Mouse (Mus musculus) forebrain, embryonic 13.5 days (tissue): Measurements from ENCODE around the gene Gtf2f2. TPM values are rescaled to one million over a fixed set of nuclear protein-coding genes. Genes with fewer than 3 reads are reported as not detected.

ENCODE experiments used
- ATAC-seq: fragments of 200-750 bp; cut with Nextera tagmentation; 2 replicates; pipeline ENCODE4 v1.8.0; 2017
- H3K27ac ChIP-seq: fragments of 300-500 bp; sonication (generic); 2 replicates; pipeline ENCODE4 v1.5.1; 2015; ENCODE audit warnings: inconsistent platforms, mild to moderate bottlenecking, moderate library complexity
- H3K27me3 ChIP-seq: fragments of 300-500 bp; sonication (generic); 2 replicates; pipeline ENCODE4 v1.6.1; 2015; ENCODE audit warnings: mild to moderate bottlenecking, inconsistent platforms
- H3K36me3 ChIP-seq: fragments of 300-500 bp; sonication (generic); 2 replicates; pipeline ENCODE4 v1.6.1; 2015; ENCODE audit warnings: mild to moderate bottlenecking, inconsistent platforms; ENCODE audit not compliant: poor library complexity, severe bottlenecking
- H3K4me1 ChIP-seq: fragments of 300-500 bp; sonication (generic); 2 replicates; pipeline ENCODE4 v1.6.1; 2015; ENCODE audit warnings: inconsistent platforms
- H3K4me2 ChIP-seq: fragments of 300-500 bp; sonication (generic); 2 replicates; pipeline ENCODE4 v1.6.1; 2015; ENCODE audit warnings: inconsistent platforms, mild to moderate bottlenecking, moderate library complexity
- H3K4me3 ChIP-seq: fragments of 300-500 bp; sonication (generic); 2 replicates; pipeline ENCODE4 v1.5.1; 2015; ENCODE audit warnings: mild to moderate bottlenecking, inconsistent platforms
- H3K9ac ChIP-seq: fragments of 300-500 bp; sonication (generic); 2 replicates; pipeline ENCODE4 v1.6.1; 2015; ENCODE audit warnings: mild to moderate bottlenecking, inconsistent platforms
- H3K9me3 ChIP-seq: fragments of 300-500 bp; sonication (generic); replicated peaks from 2 replicates; pipeline ENCODE4 v1.6.1; 2016; ENCODE audit warnings: inconsistent platforms
- WGBS: fragments of 180-500 bp; shearing (Covaris S2); methylation state at CpG from one replicate; pipeline ENCODE4 v1.1.7; 2015; 5-methylcytosine and 5-hydroxymethylcytosine counted together
- polyA plus RNA-seq: library from polyadenylated mRNA; unstranded; fragments of >200 nt; fragmentation: Nextera tagmentation; extraction: Ambion mirVana; gene quantifications from 2 replicates; pipeline ENCODE4 v1.2.1, GENCODE M21; 2015

The Gtf2f2 gene
- polyA plus RNA-seq, 1 experiment from 2014 or later, result 56.5 TPM

- H3K36me3 ChIP-seq, result no peaks in the 10 kb centered on the region
- peak overlapping the region; percentile 62 for H3K27ac ChIP-seq
- H3K27me3 ChIP-seq, result no peaks in the 10 kb centered on the region
- peaks cover 22% of the 10 kb centered on the region for H3K4me1 ChIP-seq
- no peak overlapping the region for H3K9ac ChIP-seq
- no peak for ATAC-seq
- H3K9me3 ChIP-seq, result peaks cover 6% of the 10 kb centered on the region; the same call in 1 of the 2 replicates
- H3K4me3 ChIP-seq, result no peak overlapping the region
- H3K4me2 ChIP-seq, result no peak overlapping the region
- WGBS, result 27% methylated on average over 7 of the region's 7 CpGs
These were observed 10.5 kb upstream of the Gtf2f2 start for GRCm38 (mm10) chr14:76020927-76021719.

DNA sequence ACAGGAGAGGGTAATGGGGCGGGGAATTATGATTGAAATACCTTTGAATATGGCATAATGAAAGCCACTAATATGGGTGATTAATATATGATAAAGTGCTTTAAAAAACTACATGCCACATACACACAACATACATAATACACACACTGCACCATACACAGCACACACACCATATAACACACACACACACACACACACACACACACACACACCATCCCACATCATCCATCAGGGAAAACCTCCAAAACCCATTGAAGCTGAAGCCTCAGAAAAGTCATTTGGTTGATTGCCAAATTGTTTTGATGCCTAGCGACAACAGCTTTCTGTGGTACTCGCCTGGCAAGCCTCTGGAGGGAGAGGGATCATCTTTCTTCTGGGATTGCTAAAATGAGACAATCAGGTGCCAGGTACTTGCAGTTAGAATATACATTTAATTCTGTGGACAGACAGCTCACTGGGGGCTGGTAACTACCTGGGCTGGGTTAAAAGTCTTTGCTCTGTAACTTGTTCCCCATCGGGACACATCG, 9.7 kb upstream of the Gtf2f2 start:
- peaks cover 6% of the 10 kb centered on the region; the same call in 1 of the 2 replicates for H3K9me3 ChIP-seq
- H3K9ac ChIP-seq, result no peak overlapping the region
- H3K4me3 ChIP-seq, result no peak overlapping the region
- 71% methylated on average over 5 of the region's 5 CpGs for WGBS
- H3K4me2 ChIP-seq, result no peak overlapping the region
- ATAC-seq, result no peak
- H3K4me1 ChIP-seq, result peaks cover 17% of the 10 kb centered on the region
- no peaks in the 10 kb centered on the region for H3K36me3 ChIP-seq
- no peaks in the 10 kb centered on the region for H3K27me3 ChIP-seq
- H3K27ac ChIP-seq, result peak overlapping the region; percentile 62

DNA sequence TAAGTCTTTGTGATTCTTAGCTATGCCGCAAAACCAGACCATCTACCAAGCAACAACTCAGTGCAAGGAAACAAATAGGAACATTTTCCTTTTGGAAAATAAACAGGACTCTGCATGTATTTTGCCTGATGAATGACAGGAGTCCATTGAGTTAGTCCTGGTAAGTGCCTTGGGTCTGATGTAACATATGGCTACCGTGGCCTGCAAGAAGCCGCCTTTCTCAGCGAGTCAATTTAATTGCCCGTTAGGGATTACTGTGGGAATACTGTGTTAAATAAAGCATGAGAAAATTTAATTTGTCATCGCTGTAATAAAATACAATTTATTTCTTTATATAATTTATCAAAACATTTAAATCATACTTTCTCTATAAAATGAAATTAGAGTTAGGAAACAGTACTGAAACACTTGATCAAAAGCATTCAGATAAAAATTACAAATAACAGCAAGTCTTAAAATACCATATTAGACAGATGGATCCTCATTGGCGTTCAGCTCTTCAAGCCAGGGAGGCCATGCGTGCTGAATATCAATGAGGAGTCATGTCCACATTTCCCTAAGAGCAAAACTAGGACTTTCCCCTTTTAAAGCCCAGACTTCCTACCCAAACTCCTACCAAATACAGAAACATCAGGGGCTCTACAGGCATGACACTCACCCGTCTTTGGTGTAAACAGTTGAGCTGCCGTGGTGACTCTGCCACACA, 7.3 kb upstream of the Gtf2f2 start:
- no peaks in the 10 kb centered on the region for H3K27me3 ChIP-seq
- H3K9me3 ChIP-seq, result peaks cover 6% of the 10 kb centered on the region; the same call in 1 of the 2 replicates
- no peak overlapping the region for H3K4me3 ChIP-seq
- no peaks in the 10 kb centered on the region for H3K36me3 ChIP-seq
- peaks cover 17% of the 10 kb centered on the region for H3K4me1 ChIP-seq
- 48% methylated on average over 10 of the region's 10 CpGs for WGBS
- peak; percentile 58 for ATAC-seq
- peak overlapping the region; percentile 75 for H3K27ac ChIP-seq
- H3K9ac ChIP-seq, result no peak overlapping the region
- no peak overlapping the region for H3K4me2 ChIP-seq

- no peak overlapping the region for H3K4me2 ChIP-seq
- no peak for ATAC-seq
- H3K36me3 ChIP-seq, result no peaks in the 10 kb centered on the region
- no peak overlapping the region for H3K4me3 ChIP-seq
- no peak overlapping the region for H3K9ac ChIP-seq
- H3K27ac ChIP-seq, result no peak overlapping the region
- H3K27me3 ChIP-seq, result no peaks in the 10 kb centered on the region
- 50% methylated on average over 2 of the region's 2 CpGs for WGBS
- H3K4me1 ChIP-seq, result peaks cover 14% of the 10 kb centered on the region
- peaks cover 1% of the 10 kb centered on the region; the same call in 1 of the 2 replicates for H3K9me3 ChIP-seq
These were observed 3.7 kb upstream of the Gtf2f2 start for GRCm38 (mm10) chr14:76014331-76014730.

DNA sequence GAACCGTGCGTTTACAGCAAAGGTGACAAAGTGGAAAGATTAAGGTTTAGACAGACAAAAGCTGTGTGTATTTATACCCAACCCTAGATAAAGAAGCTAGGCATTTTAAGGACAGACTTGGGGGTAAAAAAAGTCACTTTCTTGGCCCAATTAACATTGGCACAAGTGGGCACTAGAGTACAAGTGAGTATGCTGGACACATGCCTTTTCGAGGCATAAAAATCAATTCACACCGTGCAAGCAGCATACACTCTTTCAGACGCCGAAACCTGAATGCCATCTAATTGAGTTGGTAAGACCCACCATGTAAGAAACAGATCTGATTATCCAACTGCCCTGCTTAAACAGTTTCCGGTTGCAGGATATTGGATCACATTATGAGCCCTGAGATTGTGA, 395 bp upstream of the Gtf2f2 start:
- H3K27ac ChIP-seq, result no peak overlapping the region
- peak overlapping the region; percentile 17; the same call in 1 of the 2 replicates for H3K9ac ChIP-seq

DNA sequence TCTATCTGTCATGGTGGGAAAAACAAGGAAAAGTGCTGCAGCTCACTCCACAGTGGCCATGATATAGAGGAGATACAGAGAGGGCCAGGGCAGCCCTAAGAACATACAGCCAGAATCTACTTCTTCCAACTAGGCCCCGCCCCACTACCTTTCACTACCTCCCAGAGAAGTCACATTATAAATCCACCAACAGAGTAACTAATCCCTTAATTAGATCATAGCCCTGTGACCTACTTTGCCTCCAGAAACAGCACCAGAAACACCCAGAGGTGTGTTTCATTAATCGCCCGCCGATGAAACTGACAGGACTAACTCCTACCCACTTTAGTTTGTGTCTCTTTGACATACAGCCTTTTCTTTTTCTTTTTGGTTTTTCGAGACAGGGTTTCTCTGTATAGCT, 1.5 kb downstream of the Gtf2f2 start:
- peak overlapping the region; percentile 84 for H3K4me2 ChIP-seq
- no peak for ATAC-seq
- no peaks in the 10 kb centered on the region for H3K27me3 ChIP-seq
- no peaks in the 10 kb centered on the region for H3K9me3 ChIP-seq
- peaks cover 4% of the 10 kb centered on the region; the same call in 1 of the 2 replicates for H3K36me3 ChIP-seq
- H3K4me3 ChIP-seq, result peak overlapping the region; percentile 87
- 0 out of 2 replicates have a peak overlapping the region, but pooled peaks have one; percentile 85 for H3K9ac ChIP-seq
- no peak overlapping the region for H3K27ac ChIP-seq
- peaks cover 28% of the 10 kb centered on the region for H3K4me1 ChIP-seq
- WGBS, result 76% methylated on average over 5 of the region's 5 CpGs

More for the DNA sequence above, 395 bp upstream of the Gtf2f2 start:
- H3K4me3 ChIP-seq, result peak overlapping the region; percentile 87
- WGBS, result 29% methylated on average over 7 of the region's 7 CpGs
- H3K4me1 ChIP-seq, result peaks cover 28% of the 10 kb centered on the region
- no peaks in the 10 kb centered on the region for H3K27me3 ChIP-seq
- peak; percentile 25 for ATAC-seq
- peak overlapping the region; percentile 84 for H3K4me2 ChIP-seq
- H3K36me3 ChIP-seq, result peaks cover 4% of the 10 kb centered on the region; the same call in 1 of the 2 replicates
- no peaks in the 10 kb centered on the region for H3K9me3 ChIP-seq

DNA sequence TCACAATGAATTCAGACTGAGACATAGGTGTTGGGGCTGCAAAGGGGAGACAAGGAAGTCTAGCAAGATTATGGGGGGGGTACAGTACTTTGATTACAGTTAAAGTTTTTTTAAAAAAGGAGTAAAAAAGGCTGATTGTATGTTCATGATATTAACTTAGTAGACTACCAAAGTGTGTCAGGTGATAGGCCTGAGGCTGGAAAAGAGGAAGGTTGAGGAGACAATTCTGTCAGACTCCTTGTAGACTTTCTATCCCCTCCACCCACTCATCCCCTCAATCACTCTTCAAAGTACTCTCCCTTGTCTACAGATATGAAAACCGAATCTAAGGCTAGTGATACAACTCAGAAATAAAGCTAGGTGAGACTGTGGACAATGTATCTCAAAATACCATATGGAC, 2.5 kb downstream of the Gtf2f2 start:
- H3K27ac ChIP-seq, result no peak overlapping the region
- H3K27me3 ChIP-seq, result no peaks in the 10 kb centered on the region
- H3K4me3 ChIP-seq, result no peak overlapping the region
- no peak overlapping the region for H3K4me2 ChIP-seq
- peaks cover 4% of the 10 kb centered on the region; the same call in 1 of the 2 replicates for H3K36me3 ChIP-seq
- WGBS, result 95% methylated on average over 1 of the region's 1 CpGs
- no peaks in the 10 kb centered on the region for H3K9me3 ChIP-seq
- no peak for ATAC-seq
- no peak overlapping the region for H3K9ac ChIP-seq
- H3K4me1 ChIP-seq, result peaks cover 28% of the 10 kb centered on the region

- no peak for ATAC-seq
- Histone ChIP-seq H3K4me2 (no peak overlapping the region), H3K27me3 (no peaks in the 10 kb centered on the region), H3K4me3 (no peak overlapping the region), H3K9ac (no peak overlapping the region), H3K36me3 (peaks cover 7% of the 10 kb centered on the region; the same call in 1 of the 2 replicates), H3K9me3 (no peaks in the 10 kb centered on the region), H3K27ac (no peak overlapping the region), H3K4me1 (peaks cover 20% of the 10 kb centered on the region)
- WGBS, result 82% methylated on average over 4 of the region's 4 CpGs
These were observed 5.7 kb downstream of the Gtf2f2 start for GRCm38 (mm10) chr14:76005011-76005410.

DNA sequence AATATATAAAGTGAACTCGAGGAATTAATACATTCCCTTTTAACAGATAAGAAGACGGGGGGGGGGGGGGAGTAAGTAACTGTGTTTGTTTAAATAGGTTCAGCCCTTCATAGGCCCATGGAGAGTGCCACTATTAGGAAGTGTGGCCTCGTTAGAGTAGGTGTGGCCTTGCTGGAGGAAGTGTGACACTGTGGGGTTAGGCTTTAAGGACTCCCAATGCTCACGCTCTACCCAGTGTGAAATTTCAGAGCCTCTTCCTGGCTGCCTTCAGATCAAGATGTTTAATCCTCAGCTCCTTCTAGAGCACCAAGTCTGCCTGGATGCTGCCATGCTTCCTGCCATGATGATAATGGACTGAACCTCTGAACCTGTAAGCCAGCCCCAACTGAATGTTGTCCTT, 8.9 kb downstream of the Gtf2f2 start:
- no peak for ATAC-seq
- H3K4me3 ChIP-seq, result no peak overlapping the region
- H3K9me3 ChIP-seq, result no peaks in the 10 kb centered on the region
- no peak overlapping the region for H3K9ac ChIP-seq
- H3K27me3 ChIP-seq, result no peaks in the 10 kb centered on the region
- H3K4me1 ChIP-seq, result no peaks in the 10 kb centered on the region
- no peak overlapping the region for H3K4me2 ChIP-seq
- 82% methylated on average over 4 of the region's 4 CpGs for WGBS
- H3K36me3 ChIP-seq, result peaks cover 5% of the 10 kb centered on the region; the same call in 1 of the 2 replicates
- H3K27ac ChIP-seq, result no peak overlapping the region

DNA sequence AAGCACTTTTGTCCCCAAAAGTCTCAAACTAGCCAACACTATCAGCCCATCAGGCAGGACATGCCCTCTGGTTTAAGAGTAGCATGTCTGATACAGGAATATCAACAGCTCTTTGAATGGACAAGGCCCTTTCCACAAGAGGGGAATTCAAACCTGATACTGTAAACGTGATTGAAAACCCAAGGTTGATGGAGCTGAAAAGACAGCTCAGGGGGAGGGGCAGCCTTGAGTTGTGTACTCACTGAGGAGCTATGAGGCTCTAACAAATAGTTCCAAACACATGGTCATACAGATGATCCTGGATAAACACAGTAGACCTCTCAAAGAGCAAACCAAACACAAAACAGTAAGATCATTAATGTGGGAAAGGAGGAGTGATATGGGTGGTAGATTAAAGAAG, 12.6 kb downstream of the Gtf2f2 start:
- Histone ChIP-seq H3K9ac (no peak overlapping the region), H3K4me3 (no peak overlapping the region), H3K4me2 (no peak overlapping the region), H3K36me3 (0 out of 2 replicates have a peak, but pooled peaks cover 3% of the 10 kb centered on the region), H3K9me3 (no peaks in the 10 kb centered on the region), H3K27me3 (no peaks in the 10 kb centered on the region), H3K4me1 (no peaks in the 10 kb centered on the region), H3K27ac (no peak overlapping the region)
- ATAC-seq, result no peak
- 59% methylated on average over 1 of the region's 1 CpGs for WGBS

DNA sequence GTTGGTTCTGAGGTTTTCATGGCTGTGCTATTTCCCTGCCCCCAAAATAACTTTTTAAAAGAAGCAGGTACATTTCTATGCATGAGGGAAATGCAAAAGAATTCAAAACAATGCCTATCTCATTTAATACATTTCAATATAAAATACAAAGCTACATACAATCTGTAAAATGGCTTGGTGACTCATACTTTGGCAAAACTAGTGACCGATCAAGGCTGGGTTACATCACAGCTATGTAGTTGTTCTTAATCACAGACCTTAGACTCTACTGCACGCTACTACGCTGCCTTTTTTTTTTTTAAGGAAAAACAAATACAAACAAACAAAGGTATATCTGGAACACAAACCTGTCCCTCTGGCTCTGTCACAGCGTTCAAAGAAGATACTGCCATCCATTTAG, 18.3 kb downstream of the Gtf2f2 start:
- no peak overlapping the region for H3K4me2 ChIP-seq
- H3K36me3 ChIP-seq, result no peaks in the 10 kb centered on the region
- 96% methylated on average over 4 of the region's 4 CpGs for WGBS
- H3K4me3 ChIP-seq, result no peak overlapping the region
- H3K9me3 ChIP-seq, result no peaks in the 10 kb centered on the region
- no peak for ATAC-seq
- no peaks in the 10 kb centered on the region for H3K27me3 ChIP-seq
- H3K4me1 ChIP-seq, result no peaks in the 10 kb centered on the region
- no peak overlapping the region for H3K27ac ChIP-seq
- no peak overlapping the region for H3K9ac ChIP-seq

DNA sequence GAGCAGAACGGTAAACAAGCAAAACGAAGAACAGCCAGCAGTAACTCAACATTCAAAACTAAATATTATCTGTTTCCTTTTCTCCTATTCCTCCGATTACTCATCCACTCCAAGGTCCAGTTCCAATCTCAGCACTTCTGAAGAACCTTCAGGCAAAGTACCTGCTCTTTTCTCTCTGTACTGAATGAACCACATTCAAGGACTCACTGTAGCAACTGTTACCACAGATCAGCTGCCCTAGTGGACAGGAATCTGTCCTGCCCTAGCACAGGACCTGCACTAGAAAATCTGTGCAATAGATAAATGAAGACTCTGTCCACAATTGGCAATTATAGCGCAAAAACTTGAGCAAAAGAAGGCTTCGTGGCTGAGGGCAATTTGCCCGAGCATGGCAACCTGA, 19.7 kb downstream of the Gtf2f2 start:
- H3K36me3 ChIP-seq, result no peaks in the 10 kb centered on the region
- H3K27me3 ChIP-seq, result no peaks in the 10 kb centered on the region
- no peaks in the 10 kb centered on the region for H3K9me3 ChIP-seq
- WGBS, result 95% methylated on average over 6 of the region's 6 CpGs
- H3K4me1 ChIP-seq, result no peaks in the 10 kb centered on the region
- no peak overlapping the region for H3K4me3 ChIP-seq
- ATAC-seq, result no peak
- no peak overlapping the region for H3K4me2 ChIP-seq
- no peak overlapping the region for H3K27ac ChIP-seq
- no peak overlapping the region for H3K9ac ChIP-seq
